23 mouse cellular contexts compared by ENCODE assay signal in the genomic region with DNA sequence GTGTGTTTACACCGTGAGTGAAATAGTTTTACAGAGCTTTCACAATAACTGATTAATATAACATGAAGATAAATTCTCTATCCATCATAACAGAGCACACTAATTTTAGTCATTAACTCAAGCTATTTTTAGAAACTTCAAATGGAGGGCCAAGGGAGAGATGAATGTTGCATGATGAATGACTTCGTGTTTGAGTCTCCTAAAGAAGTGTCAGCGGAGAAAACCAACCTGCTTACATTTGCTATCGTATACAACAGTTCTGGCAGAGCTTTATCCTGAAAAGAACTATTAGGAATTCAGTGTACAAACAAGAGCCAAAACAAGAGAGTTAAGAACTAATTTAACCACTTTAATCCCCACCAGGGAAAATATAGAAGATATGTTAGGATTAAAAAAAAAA.
DNase-seq lines count a peak whose midpoint lies in the region; ATAC-seq and TF ChIP-seq lines count a peak whose summit lies in the region.
"Had no signal": no experiment of that assay in that cellular context is flagged by ENCODE, and none has a peak within 500 bp of the region (broad histone marks: within the 10 kb centered on the region; RNA-seq: fewer than 3 reads in every experiment).

No protein-coding gene starts in this region.

- H3K4me3 ChIP-seq in forebrain, embryonic 14.5 days (ENCODE audit: low read depth, low read length): no peak overlapping the region
- no peak overlapping the region for H3K4me3 ChIP-seq in forebrain, embryonic 10.5 days
- no peak overlapping the region for H3K4me3 ChIP-seq in lung, embryonic 15.5 days
- H3K4me3 ChIP-seq in lung, adult 2 months (replicated peaks; ENCODE audit: extremely low read depth, low read depth, low read length): no peak overlapping the region
- H3K4me3 ChIP-seq: embryonic facial prominence, embryonic 12.5 days; forebrain, embryonic 13.5 days; gastrocnemius, adult 2 months; heart, embryonic 12.5 days; hindbrain, embryonic 10.5 days; hindbrain, embryonic 15.5 days had no signal

- H3K9ac ChIP-seq in forebrain, embryonic 14.5 days (ENCODE audit: low read length): no peak overlapping the region
- no peak overlapping the region for H3K9ac ChIP-seq in lung, embryonic 15.5 days
- H3K9ac ChIP-seq: embryonic facial prominence, embryonic 12.5 days; forebrain, embryonic 13.5 days; heart, embryonic 12.5 days; hindbrain, embryonic 15.5 days had no signal

- H3K4me2 ChIP-seq in forebrain, embryonic 14.5 days (ENCODE audit: low read length): no peak overlapping the region
- no peak overlapping the region for H3K4me2 ChIP-seq in lung, embryonic 15.5 days
- H3K4me2 ChIP-seq: embryonic facial prominence, embryonic 12.5 days; forebrain, embryonic 13.5 days; heart, embryonic 12.5 days; hindbrain, embryonic 15.5 days had no signal

- TF ChIP-seq CTCF in lung, adult 2 months (IDR thresholded peaks at IDR 0.05; ENCODE audit: insufficient read depth, low read length): no peak

- 78% methylated on average over 4 of the region's 4 CpGs for WGBS in forebrain, embryonic 14.5 days
- WGBS in forebrain, embryonic 10.5 days: 91% methylated on average over 4 of the region's 4 CpGs
- WGBS in lung, embryonic 15.5 days: 44% methylated on average over 4 of the region's 4 CpGs
- 54% methylated on average over 4 of the region's 4 CpGs for WGBS in lung, adult 2 months

- DNase-seq in forebrain, embryonic 14.5 days (ENCODE audit: low spot score): peak; percentile 10
- no peak for DNase-seq in forebrain, embryonic 10.5 days (ENCODE audit: extremely low spot score, low spot score)
- no peak for DNase-seq in lung, adult 2 months
- DNase-seq in lung, postnatal 10 days: peak; percentile 46
- no peak for DNase-seq in cerebellum, adult 18-20 months
- DNase-seq in cerebellum, postnatal 4 days (ENCODE audit: low spot score in 2 of 2): no peak
- DNase-seq: adrenal gland, adult 8-10 months; adrenal gland, postnatal 36 days; B cell, adult 2 months; cerebellum, adult 11-12 months; cerebellum, adult 9-11 months; cerebellum, postnatal 36 days; embryo, embryonic 11 days; gastrocnemius, adult 2 months; gastrocnemius, postnatal 25 days had no signal

- H3K27me3 ChIP-seq in forebrain, embryonic 14.5 days (replicated peaks; ENCODE audit: control insufficient read depth, insufficient read depth, low read length): no peaks in the 10 kb centered on the region
- H3K27me3 ChIP-seq in forebrain, embryonic 10.5 days (ENCODE audit: poor library complexity, severe bottlenecking): no peaks in the 10 kb centered on the region
- H3K27me3 ChIP-seq in lung, embryonic 15.5 days: no peaks in the 10 kb centered on the region
- H3K27me3 ChIP-seq: embryonic facial prominence, embryonic 12.5 days; forebrain, embryonic 13.5 days; heart, embryonic 12.5 days; hindbrain, embryonic 15.5 days had no signal

- H3K9me3 ChIP-seq in forebrain, embryonic 14.5 days (replicated peaks; ENCODE audit: control insufficient read depth, low read length): no peaks in the 10 kb centered on the region
- H3K9me3 ChIP-seq in forebrain, embryonic 10.5 days: no peaks in the 10 kb centered on the region
- no peaks in the 10 kb centered on the region for H3K9me3 ChIP-seq in lung, embryonic 15.5 days
- H3K9me3 ChIP-seq: embryonic facial prominence, embryonic 12.5 days; forebrain, embryonic 13.5 days; G1E; heart, embryonic 12.5 days; hindbrain, embryonic 10.5 days; hindbrain, embryonic 15.5 days had no signal

- no peaks in the 10 kb centered on the region for H3K4me1 ChIP-seq in forebrain, embryonic 14.5 days (ENCODE audit: control insufficient read depth, insufficient read depth, low read length)
- no peaks in the 10 kb centered on the region for H3K4me1 ChIP-seq in forebrain, embryonic 10.5 days
- H3K4me1 ChIP-seq in lung, embryonic 15.5 days: no peaks in the 10 kb centered on the region
- no peaks in the 10 kb centered on the region for H3K4me1 ChIP-seq in lung, adult 2 months (ENCODE audit: control insufficient read depth, insufficient read depth, low read length)
- H3K4me1 ChIP-seq: embryonic facial prominence, embryonic 12.5 days; forebrain, embryonic 13.5 days; heart, embryonic 12.5 days; hindbrain, embryonic 10.5 days; hindbrain, embryonic 15.5 days had no signal

- TF ChIP-seq POLR2A in lung, adult 2 months (IDR thresholded peaks at IDR 0.05; ENCODE audit: borderline replicate concordance, extremely low read depth, low read depth, low read length): no peak

- no peaks in the 10 kb centered on the region for H3K36me3 ChIP-seq in forebrain, embryonic 14.5 days (ENCODE audit: control insufficient read depth, insufficient read depth, low read length)
- H3K36me3 ChIP-seq in forebrain, embryonic 10.5 days (replicated peaks): no peaks in the 10 kb centered on the region
- no peaks in the 10 kb centered on the region for H3K36me3 ChIP-seq in lung, embryonic 15.5 days
- H3K36me3 ChIP-seq: embryonic facial prominence, embryonic 12.5 days; G1E; heart, embryonic 12.5 days; hindbrain, embryonic 10.5 days; hindbrain, embryonic 15.5 days had no signal

- no peak overlapping the region for H3K27ac ChIP-seq in forebrain, embryonic 14.5 days (ENCODE audit: low read depth, low read length)
- no peak overlapping the region for H3K27ac ChIP-seq in forebrain, embryonic 10.5 days
- H3K27ac ChIP-seq in lung, embryonic 15.5 days: no peak overlapping the region
- H3K27ac ChIP-seq: embryonic facial prominence, embryonic 12.5 days; forebrain, embryonic 13.5 days; gastrocnemius, adult 2 months; hindbrain, embryonic 10.5 days; hindbrain, embryonic 15.5 days had no signal

- no peak for ATAC-seq in forebrain, embryonic 14.5 days
- ATAC-seq in lung, embryonic 15.5 days (ENCODE audit: borderline replicate concordance, extremely low read depth, low FRiP score, low TSS enrichment): peak; percentile 82; the same call in 1 of the 2 replicates
- ATAC-seq: CD4-positive, CD25-positive, alpha-beta regulatory T cell, adult 4 months; forebrain, embryonic 13.5 days had no signal

Comparison
In these comparisons a context has a peak if more than half of its experiments do, and no peak if none do; other contexts are left out.
1. DNase-seq: peak in forebrain, embryonic 14.5 days (single experiment) and lung, postnatal 10 days (single experiment); none in forebrain, embryonic 10.5 days (single experiment), lung, adult 2 months (single experiment), cerebellum, adult 18-20 months (0 of 2) and cerebellum, postnatal 4 days (0 of 2).